Mouse (Mus musculus): Measurements from ENCODE around the gene Fam172a.

The Fam172a gene

DNA sequence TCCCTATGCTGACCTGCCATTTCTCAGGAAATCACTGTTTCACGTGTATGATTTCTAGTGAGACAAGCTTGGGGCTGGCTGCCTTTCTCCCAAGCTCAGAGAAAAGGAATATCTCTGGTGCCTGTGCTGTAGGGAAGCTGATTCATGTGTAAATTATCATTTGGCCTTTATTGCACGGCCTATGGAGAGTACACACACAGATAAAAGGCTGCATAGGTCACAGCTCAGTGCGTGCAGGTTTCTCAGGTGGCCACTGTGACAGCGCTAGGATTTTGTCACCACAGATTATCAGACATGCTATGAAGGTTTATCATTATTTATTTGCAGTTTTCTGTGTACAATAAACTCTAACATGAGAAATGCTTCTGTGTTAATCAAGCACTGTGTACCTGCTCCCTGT lies 408.8 kb downstream of the Fam172a start:
- DNase-seq, result no peak

GRCm38 (mm10) chr13:78113978-78114377 lies 412.1 kb downstream of the Fam172a start:
- DNase-seq, result no peak

DNA sequence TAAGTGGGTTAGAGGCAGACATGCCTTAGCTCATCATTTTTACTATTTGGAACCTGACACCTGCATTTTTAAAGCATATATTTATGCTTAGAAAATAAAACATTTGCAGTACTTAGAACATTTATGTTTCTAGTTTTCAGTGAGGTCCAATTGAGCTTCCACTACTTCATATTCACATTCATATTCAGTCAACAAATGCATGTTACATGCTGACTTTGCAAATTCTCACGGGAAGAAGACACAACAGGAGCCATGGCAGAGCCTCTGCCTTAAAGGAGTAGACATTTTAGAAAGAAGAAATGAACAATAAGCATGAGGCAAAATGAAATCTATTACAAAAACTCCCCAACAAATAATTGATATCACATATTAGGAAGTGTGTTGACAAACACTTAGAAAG lies 416.9 kb downstream of the Fam172a start:
- no peak for DNase-seq

DNA sequence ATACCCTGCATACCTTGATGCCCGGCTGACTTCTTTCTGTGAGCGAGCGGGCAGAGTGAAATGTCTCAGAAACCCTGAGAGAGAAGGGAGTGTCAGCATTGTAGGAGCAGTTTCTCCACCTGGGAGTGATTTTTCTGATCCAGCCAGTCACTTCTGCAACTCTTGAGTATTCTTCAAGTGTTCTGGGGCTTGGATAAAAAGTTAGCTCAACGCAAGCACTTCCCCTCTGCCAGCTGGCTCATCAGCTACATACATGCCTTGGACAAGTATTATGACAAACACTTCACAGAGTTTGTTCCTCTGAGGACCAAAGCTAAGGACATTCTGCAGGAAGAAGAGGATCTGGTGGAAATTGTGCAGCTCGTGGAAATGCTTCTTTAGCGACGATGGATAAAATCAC lies 420.2 kb downstream of the Fam172a start:
- DNase-seq, result no peak

DNA sequence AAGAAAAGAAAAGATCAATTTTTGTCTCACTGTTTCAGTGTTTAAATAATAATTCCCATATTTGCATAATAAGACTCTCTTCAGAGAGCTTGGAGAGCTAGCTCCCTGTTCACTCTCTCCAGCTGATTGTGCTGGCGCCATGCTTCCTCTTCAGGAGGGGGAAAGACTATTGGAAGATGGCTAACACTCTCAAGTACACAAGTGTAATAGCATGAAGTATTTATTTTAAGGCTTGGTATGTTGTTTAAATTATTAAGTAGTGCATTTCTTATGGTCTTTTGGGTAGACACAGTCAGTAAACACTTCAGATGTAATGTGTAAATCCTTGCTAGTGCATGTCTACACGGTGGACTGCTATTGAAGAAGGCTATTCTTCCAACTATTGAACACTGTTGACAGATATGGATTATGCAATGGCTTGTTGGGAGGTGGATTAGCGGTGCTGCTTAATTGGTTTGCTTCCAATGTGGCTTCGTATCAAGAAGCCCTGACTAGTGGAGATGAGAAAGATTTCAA lies 422.1 kb downstream of the Fam172a start:
- DNase-seq, result no peak

GRCm38 (mm10) chr13:78157465-78157864 lies 455.6 kb downstream of the Fam172a start:
- no peak for DNase-seq

DNA sequence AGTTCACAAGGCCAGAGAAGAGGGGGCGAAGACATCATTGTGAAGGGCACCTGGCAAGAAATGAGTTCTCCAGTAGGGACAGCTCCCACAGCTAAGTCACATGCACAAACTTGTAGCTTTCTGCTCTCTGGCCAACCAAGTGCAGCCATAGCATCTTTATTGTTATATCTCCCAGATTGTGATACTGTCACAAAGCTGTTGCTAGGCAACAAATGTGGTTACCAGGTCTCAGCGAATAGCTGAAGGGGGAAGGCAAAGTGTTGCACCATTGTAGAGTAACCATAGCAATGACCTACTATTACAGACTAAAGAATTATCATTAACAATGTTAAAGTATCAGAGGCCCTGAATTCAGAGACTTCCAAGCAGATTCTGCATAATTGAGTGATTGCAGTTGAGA lies 460.3 kb downstream of the Fam172a start:
- DNase-seq, result no peak

DNA sequence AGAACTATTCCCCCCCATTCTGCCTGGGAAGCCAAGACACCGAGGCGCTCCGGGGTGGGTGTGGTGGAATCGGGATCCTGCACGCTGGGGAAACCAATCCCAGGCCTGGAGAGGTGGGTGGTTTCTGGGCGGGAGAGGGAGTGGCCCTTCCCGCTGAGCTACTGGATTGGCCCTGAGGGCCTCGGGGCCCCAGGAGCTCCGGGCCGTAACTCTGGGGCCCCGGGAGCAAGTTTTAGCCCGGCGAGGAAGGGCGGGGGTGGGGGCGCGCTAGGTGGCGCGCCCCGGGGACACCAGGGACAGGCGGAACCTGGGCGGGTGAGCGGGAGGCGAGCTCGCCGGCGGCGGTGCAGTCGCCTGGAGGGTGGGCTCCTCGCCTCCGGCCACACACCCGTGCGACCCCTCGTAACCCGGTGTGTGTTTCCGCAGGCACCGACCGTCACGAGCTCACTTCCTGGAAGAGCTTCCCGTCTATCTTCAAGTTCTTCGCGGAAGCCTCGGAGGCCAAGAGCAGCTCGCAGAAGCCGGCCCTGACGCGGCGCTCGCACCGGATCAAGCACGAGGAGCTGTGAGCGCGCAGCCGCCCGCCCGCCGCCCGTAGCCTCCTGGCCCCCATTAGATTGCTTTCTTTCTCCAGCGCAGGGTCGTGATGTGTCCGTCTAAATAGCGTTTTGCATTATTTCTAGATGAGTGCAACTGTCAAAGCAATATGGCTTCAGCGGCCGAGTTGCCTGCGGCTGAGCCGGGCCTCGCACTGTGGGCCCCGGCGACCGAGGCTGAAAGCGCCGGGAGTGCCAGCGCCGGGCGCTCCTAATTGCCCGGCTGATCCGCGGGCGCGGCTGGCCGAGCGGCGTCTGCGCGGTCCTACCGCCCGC lies 461.5 kb downstream of the Fam172a start:
- DNase-seq, result peak; percentile 29

GRCm38 (mm10) chr13:78164941-78165340 lies 463.1 kb downstream of the Fam172a start:
- no peak for DNase-seq

GRCm38 (mm10) chr13:78168166-78168565 lies 466.3 kb downstream of the Fam172a start:
- DNase-seq, result no peak

- no peak for DNase-seq
Measured at GRCm38 (mm10) chr13:78171320-78171719, 469.5 kb downstream of the Fam172a start.

DNA sequence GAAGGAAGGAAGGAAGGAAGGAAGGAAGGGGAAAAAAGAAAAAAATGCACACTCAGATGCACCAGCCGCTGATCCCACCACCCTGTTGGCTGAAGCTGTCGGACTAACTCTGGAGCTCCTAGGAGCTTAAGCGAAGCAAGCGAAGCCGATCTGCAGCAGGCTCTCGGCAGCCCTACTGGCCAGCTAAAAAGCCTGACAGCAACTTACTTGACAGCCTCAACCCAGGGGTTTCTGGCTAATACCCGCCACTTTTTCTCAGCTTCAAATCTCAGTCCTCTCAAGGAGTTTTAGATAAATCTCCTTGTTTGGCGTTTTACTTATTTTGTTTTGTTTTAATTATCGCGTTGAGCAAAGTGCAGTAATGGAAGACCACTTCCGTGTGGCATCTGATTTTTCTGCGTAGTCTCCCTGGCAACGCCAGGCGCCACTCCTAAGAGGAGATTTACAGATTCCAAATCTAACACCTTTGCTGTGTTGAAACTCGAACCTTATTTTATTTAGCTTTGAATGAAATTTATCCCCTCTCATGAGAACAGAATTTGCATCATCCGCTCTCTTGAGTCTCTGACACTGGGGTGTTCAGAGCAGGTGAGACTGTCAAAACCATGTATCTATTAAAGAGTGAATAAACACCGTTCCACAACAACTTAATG lies 470.3 kb downstream of the Fam172a start:
- DNase-seq, result no peak

DNA sequence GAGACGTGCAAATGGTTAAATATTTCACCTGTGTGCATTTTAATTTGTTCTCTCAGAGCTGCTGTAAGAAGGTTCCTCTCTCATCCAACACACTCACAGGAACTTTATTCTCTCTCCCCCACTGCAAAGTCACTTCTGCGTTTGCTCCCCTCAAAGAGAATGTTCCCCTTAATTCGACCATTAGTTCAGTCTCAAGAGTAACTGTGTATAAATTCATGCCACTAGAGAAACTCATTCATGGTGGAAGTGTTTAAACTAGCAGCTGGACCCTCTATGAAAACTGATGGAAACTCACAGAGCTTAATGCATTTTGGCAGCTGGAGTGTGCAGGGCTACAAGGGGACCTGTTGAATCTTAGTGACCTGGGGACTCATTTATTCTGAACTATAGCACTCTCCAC lies 471.0 kb downstream of the Fam172a start:
- DNase-seq, result no peak

GRCm38 (mm10) chr13:78174191-78174590 lies 472.4 kb downstream of the Fam172a start:
- no peak for DNase-seq

- DNase-seq, result no peak
Measured at GRCm38 (mm10) chr13:78174891-78175290, 473.1 kb downstream of the Fam172a start.

DNA sequence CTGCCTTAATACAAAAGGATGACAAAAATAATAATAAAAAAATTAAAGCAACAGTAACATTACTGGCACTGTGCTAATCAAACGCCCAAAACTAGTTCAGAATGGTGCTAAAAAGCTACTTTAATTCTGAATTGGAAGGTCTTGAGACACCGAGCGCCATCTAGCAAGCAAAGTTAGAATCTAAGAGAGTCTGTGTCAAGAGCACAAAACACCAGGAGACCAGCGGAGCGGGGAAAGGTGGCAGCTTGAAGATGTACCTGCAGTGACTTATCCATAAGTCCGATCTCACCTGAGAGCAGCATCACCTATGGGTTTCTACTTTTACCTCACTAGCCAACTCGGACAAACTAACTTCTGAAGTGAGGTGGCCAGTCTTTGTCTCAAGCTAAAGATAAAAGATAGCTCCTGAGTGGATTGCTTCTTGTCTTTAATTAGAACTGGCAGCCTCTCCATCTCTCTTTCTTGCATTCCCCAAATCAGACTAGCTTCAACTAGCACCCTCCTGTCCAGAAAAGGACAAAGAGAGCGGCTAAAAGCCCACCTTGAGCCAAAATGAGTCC lies 474.1 kb downstream of the Fam172a start:
- DNase-seq, result no peak

DNA sequence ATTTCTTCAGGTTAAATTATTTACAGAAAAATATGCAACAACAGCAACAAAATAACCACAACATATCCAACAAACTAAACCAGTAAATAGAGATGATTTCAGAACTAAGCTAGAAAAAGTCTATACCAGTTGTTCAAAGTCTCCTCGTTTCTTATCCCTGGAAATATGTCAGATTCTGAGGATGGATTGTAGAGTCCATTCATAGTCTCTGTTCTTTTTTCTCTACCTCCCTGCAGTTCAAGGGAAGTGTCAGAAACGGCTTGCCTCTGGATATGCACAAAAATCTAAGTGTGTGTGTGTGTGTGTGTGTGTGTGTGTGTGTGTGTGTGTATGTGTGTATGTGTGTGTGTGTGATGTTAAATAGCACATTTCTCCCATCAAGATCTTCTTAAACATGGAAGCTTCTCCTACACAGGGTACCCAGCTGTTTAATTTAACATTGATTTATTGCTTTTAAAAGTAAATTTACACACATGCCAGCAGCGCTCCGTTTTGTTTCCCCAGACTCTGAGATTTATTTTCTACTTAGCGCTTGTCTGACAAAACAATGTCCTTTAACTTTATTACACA lies 475.6 kb downstream of the Fam172a start:
- no peak for DNase-seq

DNA sequence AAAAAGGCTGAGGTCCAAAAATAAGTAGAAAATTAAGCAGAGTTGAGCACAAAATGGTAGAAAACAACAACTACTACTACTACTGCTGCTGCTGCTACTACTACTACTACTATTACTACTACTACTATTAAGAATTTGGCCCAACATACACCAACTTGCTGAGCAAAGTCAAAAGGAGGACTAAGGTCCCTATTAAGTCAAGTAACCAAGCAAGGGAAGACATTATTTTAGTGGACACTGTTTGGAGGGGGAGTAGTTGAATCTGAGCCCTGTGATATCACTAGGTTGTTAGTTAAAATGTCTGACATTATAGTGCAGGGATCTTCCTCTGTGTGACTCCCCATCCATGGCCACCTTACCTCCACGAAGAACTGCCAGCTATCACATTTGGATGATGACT lies 476.2 kb downstream of the Fam172a start:
- no peak for DNase-seq

DNA sequence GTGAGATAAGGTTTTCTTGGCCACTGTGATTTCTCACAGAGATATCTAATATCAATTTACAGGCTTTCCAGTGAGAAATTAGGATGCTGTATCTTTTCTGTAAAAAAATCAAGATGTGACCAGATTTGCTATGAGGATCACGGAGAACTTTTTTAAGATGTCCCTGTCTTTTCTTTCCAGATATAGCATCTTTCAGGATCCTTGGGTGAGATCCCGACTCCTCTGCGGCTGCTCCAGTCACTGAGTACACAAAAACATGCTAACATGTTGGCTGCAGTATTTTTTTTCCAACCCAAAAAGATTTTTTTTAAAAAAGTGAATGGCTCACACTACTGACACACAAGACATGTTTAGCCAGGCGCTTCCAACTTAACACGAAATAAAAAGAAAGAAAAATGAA lies 476.9 kb downstream of the Fam172a start:
- no peak for DNase-seq

- no peak for DNase-seq
Measured at GRCm38 (mm10) chr13:78179312-78180097, 477.7 kb downstream of the Fam172a start.

- DNase-seq, result no peak
Measured at GRCm38 (mm10) chr13:78180261-78180660, 478.4 kb downstream of the Fam172a start.

GRCm38 (mm10) chr13:78181071-78181929 lies 479.5 kb downstream of the Fam172a start:
- DNase-seq, result no peak
